Mouse (Mus musculus) inflammation-experienced regulatory T-cells, adult 6 months (primary cell): ENCODE measurements around the gene Zfp335. TPM values are rescaled to one million over a fixed set of nuclear protein-coding genes. Genes with fewer than 3 reads are reported as not detected.
"Not testable (repeated sequence)": the region's sequence is repeated elsewhere in the genome, so short reads cannot be mapped to it uniquely, and the experiment has no call there.

ENCODE experiments used
- ATAC-seq: one replicate; pipeline ENCODE4 v1.8.0; 2017
- polyA plus RNA-seq, 3 experiments: library from polyadenylated mRNA; unstranded; fragments of 100-300 nt; shearing (Covaris generic); gene quantifications; one replicate each; pipeline ENCODE4 v1.2.1; 2017

Zfp335 gene
- polyA plus RNA-seq, 3 experiments from 2014 or later, result 6.2 to 7.4 (median 6.8) TPM

DNA sequence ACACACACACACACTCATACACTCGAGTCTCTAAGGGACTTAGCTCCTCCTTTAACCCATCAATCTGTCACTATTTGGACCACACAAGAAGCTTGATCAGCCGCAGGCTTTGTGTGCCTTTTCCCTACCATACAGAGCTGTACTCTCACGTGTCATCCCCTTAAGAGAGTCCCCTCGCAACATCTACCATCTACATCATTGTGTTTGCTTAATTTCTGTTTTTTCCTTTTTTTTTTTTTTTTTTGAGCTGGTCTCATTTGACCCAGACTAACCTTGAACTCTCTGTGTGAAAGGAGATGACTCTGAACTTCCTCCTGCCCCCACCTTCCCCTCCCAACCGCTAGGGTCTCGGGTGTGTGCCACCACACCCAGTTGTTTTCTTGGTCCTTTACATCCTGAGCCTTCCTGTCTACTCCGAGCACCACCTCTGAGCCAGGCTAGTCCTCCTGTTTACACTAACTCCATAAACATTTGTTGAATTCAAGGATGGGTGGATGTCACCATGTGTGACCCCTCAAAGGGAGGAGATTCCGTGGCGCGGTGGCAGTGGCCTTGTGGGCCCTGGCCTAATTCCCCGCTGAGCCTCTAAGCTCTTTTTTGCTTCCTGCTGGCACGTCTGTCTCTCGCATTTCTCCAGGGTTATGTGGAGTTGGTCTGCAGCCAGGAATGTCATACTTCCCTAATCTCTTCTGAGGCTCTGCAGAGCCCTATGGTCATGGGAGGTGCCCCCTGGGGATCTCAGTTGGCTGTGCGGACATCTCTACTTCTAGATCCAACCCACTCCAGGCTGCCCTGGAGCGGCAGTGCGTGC, 44.6 kb downstream of the Zfp335 start:
- no peak for ATAC-seq

DNA sequence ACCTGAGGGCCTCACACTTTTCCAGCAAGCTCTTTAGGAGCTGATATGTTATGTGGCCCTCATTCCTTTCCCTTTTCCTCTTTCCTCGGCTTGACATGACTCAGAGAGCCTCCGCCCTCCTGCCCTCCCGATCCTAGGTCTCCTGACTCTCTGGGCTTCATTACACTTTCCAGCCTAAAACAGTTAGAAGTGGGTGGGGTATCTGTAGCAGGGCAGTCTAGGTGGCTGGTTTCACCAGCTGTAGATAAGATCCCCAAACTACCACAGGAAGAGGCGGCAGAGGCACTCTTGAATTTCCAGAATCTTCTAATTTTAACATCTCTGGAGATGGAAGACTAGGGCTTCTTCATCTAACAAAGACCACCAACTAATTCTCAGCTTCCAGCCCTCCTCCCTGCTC, 47.0 kb downstream of the Zfp335 start:
- no peak for ATAC-seq

DNA sequence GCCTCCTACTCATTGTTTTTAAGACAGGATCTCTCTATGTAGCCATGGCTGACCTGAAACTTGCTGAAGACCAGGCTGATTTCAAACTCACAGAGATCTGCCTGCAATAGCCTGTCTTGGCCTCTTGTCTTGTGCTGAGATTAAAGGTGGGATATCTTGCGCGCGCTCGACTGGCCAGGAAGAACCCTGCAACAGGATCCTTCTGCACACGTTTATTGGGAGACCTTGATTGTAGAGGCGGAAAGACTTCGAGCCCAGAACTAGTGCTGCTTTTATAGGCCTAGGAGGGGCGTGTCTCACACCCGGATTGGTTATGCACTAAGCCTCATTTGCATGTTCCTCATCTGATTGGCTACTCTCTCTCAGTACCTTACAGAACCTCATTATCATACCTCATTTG, 48.1 kb downstream of the Zfp335 start:
- ATAC-seq, result not testable (repeated sequence)

DNA sequence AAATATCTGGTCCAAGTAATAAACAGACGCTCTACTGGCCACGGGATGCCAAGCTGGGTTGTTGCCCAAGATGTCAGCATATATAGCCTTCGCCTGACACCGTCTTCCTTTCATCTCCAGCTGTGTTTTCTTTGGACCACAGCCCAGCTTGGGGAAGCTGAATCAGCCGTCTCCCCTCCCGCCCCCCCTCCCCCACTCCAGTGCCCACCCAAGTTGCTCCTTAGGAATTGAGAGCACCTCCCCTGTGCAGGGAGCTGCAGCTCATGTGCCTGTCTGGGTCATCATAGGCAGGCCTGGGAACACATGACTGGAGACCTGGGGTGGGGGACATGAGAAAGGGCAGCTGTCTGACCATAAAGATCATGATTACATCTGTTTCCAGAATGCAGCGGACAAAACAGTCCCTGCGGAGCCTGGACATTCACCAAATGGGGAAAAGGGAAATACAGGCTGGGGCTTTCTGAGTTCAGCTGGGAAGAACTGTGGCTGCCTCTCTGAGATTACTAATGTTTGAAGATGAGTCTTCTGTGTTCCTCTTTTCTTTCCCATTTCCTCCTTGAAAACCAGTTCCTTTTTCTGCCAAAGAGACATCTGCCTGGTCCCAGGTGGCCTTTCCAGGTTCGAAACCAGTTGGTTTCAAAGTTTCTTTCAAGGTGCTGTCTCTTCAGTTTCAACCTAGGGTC, 49.2 kb downstream of the Zfp335 start:
- ATAC-seq, result no peak

GRCm38 (mm10) chr2:164861094-164861493, 50.5 kb downstream of the Zfp335 start:
- no peak for ATAC-seq

DNA sequence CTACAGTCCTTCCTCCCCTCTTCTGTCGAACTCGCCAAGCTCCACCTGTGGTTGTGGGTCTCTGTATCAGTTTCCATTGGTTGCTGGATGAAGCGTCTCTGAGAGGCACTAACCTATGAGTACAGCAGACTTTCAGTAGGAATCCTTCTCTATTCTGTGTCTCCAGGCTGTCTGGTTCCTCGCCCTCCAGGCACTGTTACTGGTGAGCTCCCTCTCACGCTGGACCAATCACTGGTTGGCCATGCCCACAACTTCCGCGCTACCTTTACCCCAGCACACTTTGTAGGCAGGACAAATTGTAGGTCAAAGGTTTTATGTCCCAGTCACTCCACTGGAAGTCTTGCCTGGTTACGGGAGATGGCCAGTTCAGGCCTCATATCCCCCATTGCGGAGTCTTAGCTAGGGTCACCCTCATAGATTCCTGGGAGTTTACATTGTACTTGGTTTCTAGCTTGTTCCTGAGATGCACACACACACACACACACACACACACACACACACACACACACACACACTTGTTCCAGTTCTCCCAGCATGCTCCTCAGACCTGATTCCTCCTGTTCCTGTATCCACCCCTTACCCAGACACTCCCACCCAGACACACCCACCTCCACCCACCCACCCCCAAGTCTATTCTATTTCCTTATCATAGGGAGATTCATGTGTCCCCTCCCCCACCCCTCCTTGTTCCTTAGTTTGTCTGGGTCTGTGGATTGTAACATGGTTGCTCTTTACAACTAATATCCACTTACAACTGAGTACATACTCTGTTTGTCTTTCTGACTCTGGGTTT, 51.7 kb downstream of the Zfp335 start:
- ATAC-seq, result no peak

DNA sequence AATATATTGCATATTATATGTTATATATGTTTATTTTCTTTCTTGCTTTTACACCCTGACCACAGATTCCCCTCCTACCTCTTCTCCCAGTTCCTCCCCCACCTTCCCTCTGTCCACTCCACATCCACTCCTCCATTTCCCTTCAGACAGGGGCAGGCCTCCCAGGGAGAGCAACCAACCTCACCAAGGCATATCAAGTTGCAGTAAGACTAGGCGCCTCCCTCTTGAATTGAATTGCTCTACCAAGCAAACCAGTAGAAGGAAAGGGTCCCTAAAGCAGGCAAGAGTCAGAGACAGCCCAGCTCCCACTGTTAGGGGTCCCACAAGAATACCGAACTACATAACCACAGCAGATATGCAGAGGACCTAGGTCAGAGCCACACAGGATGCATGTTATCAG, 52.4 kb downstream of the Zfp335 start:
- no peak for ATAC-seq

DNA sequence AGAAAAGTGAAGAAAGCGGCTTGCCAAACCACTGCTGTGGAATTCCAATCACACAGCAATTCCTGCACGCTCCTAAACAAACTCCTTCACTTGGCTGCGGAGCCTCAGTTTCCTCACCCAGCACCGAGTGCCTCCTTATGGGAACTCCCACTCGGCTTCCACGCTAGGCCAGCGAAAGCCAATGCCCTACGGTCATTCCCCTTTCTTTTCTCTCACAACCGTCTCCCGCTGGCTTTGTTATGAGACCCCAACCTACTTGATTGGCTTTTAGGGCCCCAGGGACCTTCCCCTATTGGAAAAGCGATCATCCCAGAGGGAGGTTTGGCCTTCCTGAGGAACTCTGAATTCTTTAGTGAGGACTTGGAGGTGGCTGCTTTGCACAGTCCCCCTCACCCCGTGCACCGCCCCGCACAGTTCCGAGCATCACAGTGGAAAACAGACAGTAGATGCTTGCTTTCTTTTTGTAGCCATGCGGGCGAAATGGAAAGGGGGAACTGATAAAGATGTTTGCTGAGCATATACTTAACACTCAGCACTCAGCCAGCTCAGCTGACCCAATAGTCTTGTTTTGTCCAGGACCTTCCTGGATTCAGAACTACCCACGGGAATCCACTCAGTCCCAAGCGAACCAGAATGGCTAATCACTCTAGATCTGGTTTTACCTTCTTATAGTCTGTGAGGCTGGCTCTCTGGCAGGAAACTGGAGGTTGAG, 53.6 kb downstream of the Zfp335 start:
- ATAC-seq, result no peak

DNA sequence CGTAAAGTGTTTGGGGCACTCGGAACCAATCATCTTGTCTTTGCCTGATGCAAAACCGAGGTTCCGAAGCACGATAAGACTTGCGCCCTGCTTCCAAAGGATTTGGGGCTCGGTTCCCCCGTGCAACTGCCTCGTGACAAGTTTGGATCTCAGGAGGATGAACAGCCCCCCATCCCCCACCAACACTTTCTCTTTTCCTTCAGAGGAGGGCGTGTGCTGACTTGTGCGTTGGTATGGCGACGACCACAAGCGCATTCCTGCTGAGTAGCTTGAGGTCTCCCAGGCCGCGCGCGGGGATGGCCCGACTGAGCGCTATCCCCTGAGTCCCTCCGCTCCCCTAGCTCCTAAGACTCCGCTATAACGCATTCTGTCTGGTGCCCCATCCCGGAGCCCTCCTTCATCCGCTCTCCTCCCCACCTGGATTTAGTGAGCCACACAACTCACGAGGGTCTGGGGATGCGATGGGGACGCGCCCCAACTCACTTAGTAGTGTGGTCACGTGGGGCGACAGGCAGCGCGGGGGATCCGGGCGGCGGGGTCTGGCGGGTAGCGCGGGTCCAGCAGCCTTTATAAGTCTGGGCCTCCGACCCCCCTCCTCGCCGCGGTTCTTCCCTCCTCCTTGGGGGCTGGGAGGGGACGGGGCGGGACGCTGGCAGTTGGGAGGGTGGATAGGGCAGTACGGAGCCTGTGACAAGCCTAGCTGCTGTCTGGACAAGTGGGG, 54.3 kb downstream of the Zfp335 start, which contains the start of gene Pltp:
Gene Pltp (minus strand): TSS at position 611 of the 721 bp plus-strand sequence.
- ATAC-seq, result peak; percentile 78

DNA sequence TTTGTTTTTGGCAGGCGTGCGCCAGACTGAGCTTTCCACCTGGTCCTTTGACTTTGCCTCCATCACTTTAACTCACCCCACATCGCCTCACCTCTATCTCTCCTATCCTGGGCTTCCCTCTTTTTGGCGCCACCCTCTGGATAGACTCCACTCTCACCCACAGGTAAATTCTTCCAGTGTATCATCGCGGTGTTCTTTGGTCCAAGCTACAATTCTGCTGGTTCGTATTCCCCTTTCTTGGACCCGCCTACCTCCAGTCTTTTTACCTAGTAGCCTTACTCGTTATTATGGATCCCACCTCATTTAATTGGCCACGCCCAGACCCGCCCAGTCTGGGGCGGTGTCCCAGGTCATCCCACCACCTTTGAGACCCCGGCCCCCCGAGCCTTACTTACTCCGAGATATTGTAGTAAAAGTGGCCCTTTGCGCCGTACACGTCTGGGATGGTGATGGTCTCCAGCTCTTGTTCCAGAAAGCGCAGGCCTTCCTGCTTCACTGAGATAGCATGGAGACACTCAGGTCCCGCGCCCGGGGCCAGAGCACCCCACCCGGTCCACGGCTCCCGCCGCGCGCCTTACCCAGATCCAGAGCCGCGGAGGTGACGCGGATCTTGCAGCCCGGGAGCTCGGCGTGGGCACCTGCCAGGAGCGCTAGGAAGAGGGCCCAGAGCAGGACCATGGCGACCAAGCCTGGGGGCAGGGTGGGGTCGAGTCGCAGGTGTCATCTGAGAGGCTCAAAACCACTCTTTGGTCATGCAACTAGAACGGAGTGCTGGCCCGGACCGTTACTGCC, 55.1 kb downstream of the Zfp335 start:
- ATAC-seq, result peak; percentile 42

DNA sequence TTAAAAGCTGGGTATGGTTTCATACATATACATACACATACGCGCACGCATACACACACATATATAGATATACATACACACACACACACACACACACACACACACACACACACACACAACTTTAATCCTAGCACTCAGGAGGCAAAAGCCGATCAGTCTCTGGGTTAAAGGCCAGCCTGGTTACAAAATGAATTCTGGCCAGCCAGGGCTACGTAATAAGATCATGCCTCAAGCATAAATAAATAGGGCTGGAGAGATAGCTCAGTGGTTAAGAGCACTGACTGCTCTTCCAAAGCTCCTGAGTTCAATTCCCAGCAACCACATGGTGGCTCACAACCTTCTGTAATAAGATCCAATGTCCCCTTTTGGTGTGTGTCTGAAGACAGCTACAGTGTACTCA, 56.0 kb downstream of the Zfp335 start:
- not testable (repeated sequence) for ATAC-seq

DNA sequence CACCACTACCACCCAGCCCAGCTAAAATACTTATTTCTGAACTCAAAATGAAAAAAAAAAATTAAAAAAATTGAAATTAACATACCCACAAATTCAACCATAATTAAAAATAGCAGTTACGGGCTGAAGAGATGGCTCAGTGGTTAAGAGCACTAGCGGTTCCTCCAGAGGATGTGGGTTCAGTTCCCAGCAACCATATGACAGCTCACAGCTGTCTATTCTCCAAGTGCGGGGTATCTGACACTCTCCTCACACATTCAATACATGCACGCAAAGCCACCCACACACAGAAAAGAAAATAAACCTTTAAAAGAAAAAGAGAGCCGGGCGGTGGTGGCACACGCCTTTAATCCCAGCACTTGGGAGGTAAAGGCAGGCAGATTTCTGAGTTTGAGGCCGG, 61.5 kb downstream of the Zfp335 start:
- peak; percentile 97 for ATAC-seq

GRCm38 (mm10) chr2:164845782-164846181, 65.8 kb downstream of the Zfp335 start:
- no peak for ATAC-seq

Other genes starting within 250 kb of the Zfp335 start
- gene Wfdc11, start 237.7 kb downstream of the Zfp335 start, polyA plus RNA-seq, result not detected
- gene Wfdc13, start 226.7 kb downstream of the Zfp335 start, polyA plus RNA-seq, result not detected
- not detected for gene Spint4, start 213.3 kb downstream of the Zfp335 start, polyA plus RNA-seq
- not detected for gene Spint5, start 196.5 kb downstream of the Zfp335 start, polyA plus RNA-seq
- gene Wfdc3, start 165.8 kb downstream of the Zfp335 start, polyA plus RNA-seq, result not detected
- 1 to 10 TPM; 3.8 to 7.8 (median 5.0) TPM for gene Dnttip1, start 165.8 kb downstream of the Zfp335 start, polyA plus RNA-seq
- gene Ube2c, start 141.9 kb downstream of the Zfp335 start, polyA plus RNA-seq, result 100 to 1,000 TPM in 1 of 3 experiments, 10 to 100 TPM in 1, 1 to 10 TPM in 1; 7.9 to 171 (median 15.0) TPM
- gene Tnnc2, start 131.8 kb downstream of the Zfp335 start, polyA plus RNA-seq, result not detected
- gene Snx21, start 125.9 kb downstream of the Zfp335 start, polyA plus RNA-seq, result 1 to 10 TPM; 5.2 to 9.7 (median 6.4) TPM
- gene Acot8, start 106.9 kb downstream of the Zfp335 start, polyA plus RNA-seq, result 10 to 100 TPM; 34.5 to 45.6 (median 39.3) TPM
- 1 to 10 TPM; 3.7 to 6.1 (median 4.8) TPM for gene Zswim3, start 106.7 kb downstream of the Zfp335 start, polyA plus RNA-seq
- gene Zswim1, start 89.1 kb downstream of the Zfp335 start, polyA plus RNA-seq, result 10 to 100 TPM; 17.5 to 25.7 (median 22.5) TPM
- not detected for gene Spata25, start 83.2 kb downstream of the Zfp335 start, polyA plus RNA-seq
- gene Ctsa, start 78.9 kb downstream of the Zfp335 start, polyA plus RNA-seq, result 100 to 1,000 TPM; 206 to 247 (median 207) TPM
- 1 to 10 TPM; 1.0 to 2.7 (median 1.1) TPM for gene Neurl2, start 78.3 kb downstream of the Zfp335 start, polyA plus RNA-seq
- 1 to 10 TPM in 2 of 3 experiments, under 1 TPM in 1; 0.50 to 3.0 (median 1.3) TPM for gene Pltp, start 54.0 kb downstream of the Zfp335 start, polyA plus RNA-seq
- 100 to 1,000 TPM; 110 to 126 (median 112) TPM for gene Pcif1, start 32.5 kb downstream of the Zfp335 start, polyA plus RNA-seq
- gene Mmp9, start 29.0 kb upstream of the Zfp335 start, polyA plus RNA-seq, result 1 to 10 TPM; 1.3 to 2.6 (median 2.6) TPM
- gene Slc12a5, start 49.0 kb upstream of the Zfp335 start, polyA plus RNA-seq, result under 1 TPM in 2 of 3 experiments, not detected in 1; 0.21 to 0.33 TPM
- 10 to 100 TPM; 15.3 to 40.6 (median 24.8) TPM for gene Ncoa5, start 123.1 kb upstream of the Zfp335 start, polyA plus RNA-seq
- 1 to 10 TPM; 1.9 to 2.7 (median 2.2) TPM for gene Cd40, start 143.9 kb upstream of the Zfp335 start, polyA plus RNA-seq
- not detected for gene 1700025C18Rik, start 179.0 kb upstream of the Zfp335 start, polyA plus RNA-seq